Mouse (Mus musculus): ENCODE measurements around the gene Nwd2. TPM values are rescaled to one million over a fixed set of nuclear protein-coding genes. Genes with fewer than 3 reads are reported as not detected.

The Nwd2 gene
- 0.95 and 1.6 TPM in 2 replicates for polyA plus RNA-seq (2012; rRNA removed)

GRCm38 (mm10) chr5:63649070-63649532 lies at the start of gene Nwd2:
TSS of gene Nwd2 (plus strand) at chr5:63649102.

GRCm38 (mm10) chr5:63811819-63812508 lies 163.1 kb downstream of the Nwd2 start, which contains the start of gene 0610040J01Rik:
TSS of gene 0610040J01Rik (plus strand) at chr5:63812363.

Other genes starting within 250 kb of the Nwd2 start
- gene 0610040J01Rik, start 163.3 kb downstream of the Nwd2 start, polyA plus RNA-seq (2012; rRNA removed) = 1.1 and 1.9 TPM in 2 replicates